8 mouse cellular contexts compared by ENCODE assay signal in genomic region chr1:91872388-91873059, GRCm38 (mm10).
DNase-seq lines count a peak whose midpoint lies in the region; ATAC-seq and TF ChIP-seq lines count a peak whose summit lies in the region.

No protein-coding gene starts in this region.

- no peak overlapping the region for H3K4me3 ChIP-seq in left cerebral cortex, adult 2 months

- DNase-seq in cerebellum, adult 11-12 months: no peak
- no peak for DNase-seq in left cerebral cortex, adult 2 months (ENCODE audit: extremely low spot score in 1 of 2, low spot score in 2 of 2)
- no peak for DNase-seq in left cerebral cortex, adult 11 months (ENCODE audit: low spot score)
- DNase-seq in heart, postnatal 4 days: peak; percentile 33
- DNase-seq in lung, postnatal 14 days: peak; percentile 22
- no peak for DNase-seq in adrenal gland, adult (ENCODE audit: inconsistent age in 2 of 2, low spot score in 1 of 2)
- no peak for DNase-seq in ovary, adult 18-20 months (ENCODE audit: low spot score)

- 0 out of 2 replicates have a peak, but pooled peaks have one; percentile 53 for ATAC-seq in cerebellum, adult (ENCODE audit: insufficient number of reproducible peaks, low FRiP score, low TSS enrichment)

- intact Hi-C loops in left cerebral cortex, adult 2 months (cut with DNase I): loop anchor here (5.0 kb wide), 4 partner anchors 70 to 350 kb away; partner anchors contain the start of gene Twist2

- peak overlapping the region; percentile 16; the same call in 1 of the 2 replicates for H3K27ac ChIP-seq in left cerebral cortex, adult 2 months

- TF ChIP-seq CTCF in left cerebral cortex, adult 2 months (IDR thresholded peaks at IDR 0.05): no peak

Comparison
In these comparisons a context has a peak if more than half of its experiments do, and no peak if none do; other contexts are left out.
1. DNase-seq: peak in heart, postnatal 4 days (single experiment) and lung, postnatal 14 days (single experiment); none in cerebellum, adult 11-12 months (single experiment), left cerebral cortex, adult 2 months (0 of 2), left cerebral cortex, adult 11 months (single experiment), adrenal gland, adult (0 of 2) and ovary, adult 18-20 months (single experiment).